Mouse (Mus musculus) gastrocnemius, adult 2 months (tissue): ENCODE data around the gene Mgat1. TPM values are rescaled to one million over a fixed set of nuclear protein-coding genes. Genes with fewer than 3 reads are reported as not detected.

Source experiments
- DNase-seq: peaks from one replicate; pipeline ENCODE4 v3.0.0; 2022
- H3K27ac ChIP-seq: fragments of 200-600 bp; 2 replicates; pipeline ENCODE4 v1.8.1; 2022; ENCODE audit warnings: mild to moderate bottlenecking
- H3K4me3 ChIP-seq: fragments of 200-600 bp; 2 replicates; pipeline ENCODE4 v1.8.1; 2022; ENCODE audit warnings: mild to moderate bottlenecking, moderate library complexity
- CTCF ChIP-seq: fragments of 200-600 bp; IDR thresholded peaks from 2 replicates; pipeline ENCODE4 v1.8.1; 2022; ENCODE audit warnings: antibody characterized with exemption, mild to moderate bottlenecking, moderate library complexity
- intact Hi-C: fragments of 180-260 bp; cut with DNase I; formaldehyde crosslinking; loops from one replicate; pipeline ENCODE4 v1.15.1; 2025
- total RNA-seq, 2 experiments: library from RNA; stranded (reverse); gene quantifications; 2 replicates each; pipeline ENCODE4 v1.2.3; 2021

The Mgat1 gene
- total RNA-seq, 2 experiments from 2014 or later, result 42.0 to 48.0 TPM

GRCm38 (mm10) chr11:49253035-49253434 lies 9.0 kb downstream of the Mgat1 start:
- TF ChIP-seq CTCF, result no peak
- DNase-seq, result no peak
- Histone ChIP-seq H3K27ac (peak overlapping the region; percentile 32; the same call in 1 of the 2 replicates), H3K4me3 (peak overlapping the region; percentile 76)
- intact Hi-C loops, result loop anchor here (5.0 kb wide), 1 partner anchor 381 kb away; the partner anchor contains the start of gene Irgm1

- intact Hi-C loops, result no loop called here
- DNase-seq, result no peak
- TF ChIP-seq CTCF, result no peak
- H3K27ac ChIP-seq, result no peak overlapping the region
- H3K4me3 ChIP-seq, result no peak overlapping the region
Measured at GRCm38 (mm10) chr11:49259296-49259695, 15.3 kb downstream of the Mgat1 start.

- TF ChIP-seq CTCF, result no peak
- no peak for DNase-seq
- H3K4me3 ChIP-seq, result no peak overlapping the region
- no peak overlapping the region for H3K27ac ChIP-seq
- intact Hi-C loops, result no loop called here
Measured at GRCm38 (mm10) chr11:49259829-49260228, 15.8 kb downstream of the Mgat1 start.

GRCm38 (mm10) chr11:49260598-49261312 lies 16.8 kb downstream of the Mgat1 start:
- TF ChIP-seq CTCF, result no peak
- DNase-seq, result peak; percentile 54
- Histone ChIP-seq H3K4me3 (no peak overlapping the region), H3K27ac (peak overlapping the region; percentile 6; the same call in 1 of the 2 replicates)
- intact Hi-C loops, result no loop called here

GRCm38 (mm10) chr11:49261313-49261855 lies 17.4 kb downstream of the Mgat1 start:
- Histone ChIP-seq H3K4me3 (no peak overlapping the region), H3K27ac (no peak overlapping the region; the same call in 1 of the 2 replicates)
- no peak for TF ChIP-seq CTCF
- intact Hi-C loops, result no loop called here
- DNase-seq, result no peak

- Histone ChIP-seq H3K27ac (peak overlapping the region; percentile 63), H3K4me3 (no peak overlapping the region)
- DNase-seq, result no peak
- no peak for TF ChIP-seq CTCF
- intact Hi-C loops, result no loop called here
Measured at GRCm38 (mm10) chr11:49262286-49262685, 18.3 kb downstream of the Mgat1 start.

- H3K4me3 ChIP-seq, result no peak overlapping the region
- TF ChIP-seq CTCF, result no peak
- no peak for DNase-seq
- intact Hi-C loops, result no loop called here
- H3K27ac ChIP-seq, result peak overlapping the region; percentile 63
Measured at GRCm38 (mm10) chr11:49263149-49263548, 19.2 kb downstream of the Mgat1 start.

GRCm38 (mm10) chr11:49264081-49264480 lies 20.1 kb downstream of the Mgat1 start:
- TF ChIP-seq CTCF, result no peak
- H3K27ac ChIP-seq, result peak overlapping the region; percentile 46
- intact Hi-C loops, result no loop called here
- no peak overlapping the region for H3K4me3 ChIP-seq
- DNase-seq, result no peak

GRCm38 (mm10) chr11:49264622-49265021 lies 20.6 kb downstream of the Mgat1 start:
- no peak overlapping the region for H3K4me3 ChIP-seq
- TF ChIP-seq CTCF, result no peak
- peak overlapping the region; percentile 35; the same call in 1 of the 2 replicates for H3K27ac ChIP-seq
- no peak for DNase-seq
- intact Hi-C loops, result no loop called here

- TF ChIP-seq CTCF, result no peak
- intact Hi-C loops, result no loop called here
- Histone ChIP-seq H3K4me3 (no peak overlapping the region), H3K27ac (no peak overlapping the region)
- no peak for DNase-seq
Measured at GRCm38 (mm10) chr11:49265101-49265500, 21.1 kb downstream of the Mgat1 start.

- DNase-seq, result no peak
- no peak for TF ChIP-seq CTCF
- Histone ChIP-seq H3K4me3 (no peak overlapping the region), H3K27ac (no peak overlapping the region)
- intact Hi-C loops, result no loop called here
Measured at GRCm38 (mm10) chr11:49266671-49267070, 22.7 kb downstream of the Mgat1 start.

GRCm38 (mm10) chr11:49267316-49267715 lies 23.3 kb downstream of the Mgat1 start:
- DNase-seq, result no peak
- intact Hi-C loops, result no loop called here
- H3K27ac ChIP-seq, result no peak overlapping the region
- H3K4me3 ChIP-seq, result no peak overlapping the region
- no peak for TF ChIP-seq CTCF

- no peak for TF ChIP-seq CTCF
- Histone ChIP-seq H3K4me3 (no peak overlapping the region), H3K27ac (no peak overlapping the region)
- intact Hi-C loops, result no loop called here
- no peak for DNase-seq
Measured at GRCm38 (mm10) chr11:49267970-49268579, 24.1 kb downstream of the Mgat1 start.

- Histone ChIP-seq H3K27ac (no peak overlapping the region), H3K4me3 (no peak overlapping the region)
- no peak for TF ChIP-seq CTCF
- intact Hi-C loops, result no loop called here
- DNase-seq, result no peak
Measured at GRCm38 (mm10) chr11:49269761-49270160, 25.8 kb downstream of the Mgat1 start.
